Mouse (Mus musculus) G1E (cell line): ENCODE data around the gene Rgs6.

Experiments used
- CTCF ChIP-seq: IDR thresholded peaks from 2 replicates; pipeline ENCODE4 v1.5.1; 2012; ENCODE audit warnings: low read depth, low read length, inconsistent platforms, mixed read lengths
- TAL1 ChIP-seq: conservative IDR thresholded peaks from 2 replicates; pipeline ENCODE4 v1.6.1; 2012; ENCODE audit warnings: low read depth, low read length, inconsistent platforms, mixed read lengths

- TF ChIP-seq CTCF (no peak), TAL1 (no peak)
These were observed 459.6 kb downstream of the Rgs6 start for GRCm38 (mm10) chr12:83047710-83048109.
